Mouse (Mus musculus): ENCODE measurements around the gene Adcy3. TPM values are rescaled to one million over a fixed set of nuclear protein-coding genes. Genes with fewer than 3 reads are reported as not detected.
A peak's percentile ranks its signal among the peaks of the same experiment; 100 is the strongest.

The Adcy3 gene
- 8.9 and 9.1 TPM in 2 replicates for polyA plus RNA-seq (2014; fragmentation: Nextera tagmentation; extraction: Ambion mirVana)

DNA sequence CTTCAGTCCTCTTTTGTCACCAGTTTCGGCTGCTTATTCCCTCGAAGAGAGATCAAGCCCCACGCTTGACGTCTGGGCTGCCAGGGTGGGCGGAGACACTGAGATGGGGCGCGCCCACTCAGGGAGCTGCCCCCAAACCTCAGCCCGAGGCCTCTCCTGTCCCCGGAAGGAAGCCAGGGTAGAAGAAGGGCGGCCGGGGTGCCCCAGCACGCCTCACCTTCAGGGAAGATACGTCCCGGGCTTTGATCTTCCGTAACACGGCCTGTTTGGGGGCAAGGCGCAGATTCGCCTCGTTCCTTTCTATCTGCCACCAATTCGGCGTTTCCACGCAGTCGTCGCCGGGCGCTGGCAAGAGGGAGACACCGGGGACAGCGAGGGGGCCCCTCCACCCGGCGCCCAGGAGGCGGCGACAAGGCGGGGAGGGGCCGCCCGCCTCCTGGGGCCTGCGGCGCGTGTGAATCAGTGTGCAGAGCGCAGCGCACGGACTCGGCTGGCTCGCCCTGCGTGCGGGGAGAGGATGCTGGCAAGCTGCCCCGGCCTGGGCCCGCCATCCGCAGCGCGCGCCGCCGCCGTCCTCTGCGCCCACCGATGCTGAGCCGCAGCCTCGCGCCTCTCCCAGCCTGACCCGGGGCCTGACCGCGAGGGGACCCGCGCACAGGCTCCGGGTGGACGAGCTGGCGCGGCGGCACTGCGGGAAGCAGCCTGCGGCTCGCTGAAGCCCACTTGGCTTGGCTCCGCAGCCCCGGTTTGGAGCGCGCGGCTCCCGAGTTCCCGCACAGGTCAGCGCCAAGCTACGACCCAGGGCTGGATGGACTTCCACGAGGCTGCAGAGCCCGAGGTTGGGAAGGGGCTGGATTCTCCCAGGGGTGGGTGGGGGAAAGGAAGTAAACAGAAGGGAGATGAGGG lies at the start of gene Adcy3:
TSS of gene Adcy3 (plus strand) at position 163 of the 906 bp plus-strand sequence.
- peak within 1 kb of the TSS; percentile 52 for H3K4me2 ChIP-seq (replicated peaks; ENCODE audit: low read depth, low read length)
- H3K4me3 ChIP-seq (ENCODE audit: low read depth, low read length), result peak within 1 kb of the TSS; percentile 46
- peak within 1 kb of the TSS; percentile 47 for H3K9ac ChIP-seq (replicated peaks; ENCODE audit: low read depth, low read length)
- ATAC-seq (ENCODE audit: insufficient number of reproducible peaks, insufficient read depth, low FRiP score, low read depth), result peak; percentile 85
- no peaks in the 10 kb centered on the region for H3K27me3 ChIP-seq (ENCODE audit: control insufficient read depth, insufficient read depth, low read length)
- H3K4me1 ChIP-seq (ENCODE audit: control insufficient read depth, insufficient read depth, low read length), result peaks cover 11% of the 10 kb centered on the region
- peaks cover 4% of the 10 kb centered on the region; the same call in 1 of the 2 replicates for H3K9me3 ChIP-seq (ENCODE audit: control insufficient read depth, low read depth, low read length)
- H3K36me3 ChIP-seq (ENCODE audit: control insufficient read depth, insufficient read depth, low read length), result no peaks in the 10 kb centered on the region
- H3K27ac ChIP-seq (ENCODE audit: low read length), result peak within 1 kb of the TSS; percentile 63
- WGBS, result under 1% methylated on average over 83 of the region's 83 CpGs

DNA sequence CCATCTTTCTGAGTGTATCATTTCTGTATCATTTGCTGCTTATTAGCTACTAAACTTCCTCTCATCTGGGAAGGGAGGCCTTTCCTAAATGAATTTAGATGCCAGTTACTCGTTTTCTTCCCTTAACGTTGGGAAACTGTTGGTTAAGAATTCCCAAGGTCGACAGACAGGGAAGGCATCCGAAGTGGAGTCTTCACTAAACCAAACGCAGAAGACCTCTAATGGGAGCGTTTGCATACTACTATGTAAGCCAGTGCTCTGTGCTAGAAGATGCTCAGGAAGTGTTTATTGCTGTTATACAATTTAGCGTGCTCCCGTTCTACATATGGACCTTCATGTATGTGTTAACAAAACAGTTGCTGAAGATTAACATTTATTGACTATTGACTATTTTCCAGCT lies 49.5 kb upstream of the Adcy3 start:
- H3K4me2 ChIP-seq (replicated peaks; ENCODE audit: low read depth, low read length), result peak overlapping the region; percentile 53
- no peak for ATAC-seq (ENCODE audit: insufficient number of reproducible peaks, insufficient read depth, low FRiP score, low read depth)
- H3K9me3 ChIP-seq (ENCODE audit: control insufficient read depth, low read depth, low read length), result no peaks in the 10 kb centered on the region
- H3K4me3 ChIP-seq (ENCODE audit: low read depth, low read length), result peak overlapping the region; percentile 48; the same call in 1 of the 2 replicates
- no peaks in the 10 kb centered on the region; the same call in 1 of the 2 replicates for H3K4me1 ChIP-seq (ENCODE audit: control insufficient read depth, insufficient read depth, low read length)
- WGBS, result 62% methylated on average over 8 of the region's 8 CpGs
- peaks cover 7% of the 10 kb centered on the region for H3K36me3 ChIP-seq (ENCODE audit: control insufficient read depth, insufficient read depth, low read length)
- no peak overlapping the region for H3K9ac ChIP-seq (replicated peaks; ENCODE audit: low read depth, low read length)
- no peak overlapping the region for H3K27ac ChIP-seq (ENCODE audit: low read length)
- H3K27me3 ChIP-seq (ENCODE audit: control insufficient read depth, insufficient read depth, low read length), result no peaks in the 10 kb centered on the region

DNA sequence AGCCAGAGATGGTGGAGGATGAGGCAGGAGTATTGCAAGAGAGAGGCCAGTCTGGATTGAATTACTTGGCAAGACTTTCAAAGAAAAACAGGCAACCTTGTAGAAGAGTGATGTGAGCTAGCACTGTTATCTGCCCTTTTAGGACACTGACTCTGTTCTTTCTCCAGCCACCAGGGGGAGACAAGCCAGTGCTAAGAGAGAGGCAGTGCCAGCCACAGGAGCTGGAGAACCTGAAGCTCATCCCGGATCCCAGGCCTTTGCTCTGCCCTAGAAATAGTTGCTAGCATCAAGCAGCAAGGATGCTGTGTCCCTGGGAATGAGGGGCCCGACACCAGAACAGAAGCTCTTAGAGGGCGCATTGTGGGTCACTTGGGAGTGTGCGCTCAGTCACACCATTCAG lies 25.5 kb upstream of the Adcy3 start:
- Histone ChIP-seq H3K4me2 (replicated peaks; ENCODE audit: low read depth, low read length) (no peak overlapping the region), H3K27ac (ENCODE audit: low read length) (no peak overlapping the region), H3K4me1 (ENCODE audit: control insufficient read depth, insufficient read depth, low read length) (no peaks in the 10 kb centered on the region), H3K36me3 (ENCODE audit: control insufficient read depth, insufficient read depth, low read length) (peaks cover 8% of the 10 kb centered on the region; the same call in 1 of the 2 replicates), H3K4me3 (ENCODE audit: low read depth, low read length) (no peak overlapping the region), H3K9me3 (ENCODE audit: control insufficient read depth, low read depth, low read length) (no peaks in the 10 kb centered on the region), H3K27me3 (ENCODE audit: control insufficient read depth, insufficient read depth, low read length) (no peaks in the 10 kb centered on the region), H3K9ac (replicated peaks; ENCODE audit: low read depth, low read length) (no peak overlapping the region)
- no peak for ATAC-seq (ENCODE audit: insufficient number of reproducible peaks, insufficient read depth, low FRiP score, low read depth)
- 72% methylated on average over 4 of the region's 4 CpGs for WGBS

DNA sequence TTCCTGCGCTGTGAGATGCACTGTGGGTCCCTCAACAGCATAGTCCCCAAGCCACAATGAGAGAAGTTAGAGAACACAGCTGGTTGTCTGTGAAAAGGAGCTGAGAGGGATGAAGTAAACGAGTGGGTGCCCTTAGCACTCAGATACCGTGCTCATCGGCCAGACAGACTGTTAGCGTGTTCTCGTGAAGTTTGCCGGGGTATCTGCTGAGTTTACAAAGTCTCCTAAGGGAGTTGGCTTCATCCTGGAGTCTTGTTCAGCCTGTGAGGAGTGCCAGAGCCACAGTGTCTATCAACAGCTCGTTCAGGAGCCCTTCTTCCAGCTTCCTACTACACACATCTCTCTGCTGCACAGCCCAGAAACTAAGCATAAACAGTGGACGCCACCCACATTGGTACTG lies 16.8 kb upstream of the Adcy3 start:
- Histone ChIP-seq H3K36me3 (ENCODE audit: control insufficient read depth, insufficient read depth, low read length) (no peaks in the 10 kb centered on the region), H3K4me1 (ENCODE audit: control insufficient read depth, insufficient read depth, low read length) (no peaks in the 10 kb centered on the region), H3K9ac (replicated peaks; ENCODE audit: low read depth, low read length) (no peak overlapping the region), H3K9me3 (ENCODE audit: control insufficient read depth, low read depth, low read length) (no peaks in the 10 kb centered on the region), H3K27me3 (ENCODE audit: control insufficient read depth, insufficient read depth, low read length) (no peaks in the 10 kb centered on the region), H3K4me2 (replicated peaks; ENCODE audit: low read depth, low read length) (no peak overlapping the region), H3K27ac (ENCODE audit: low read length) (no peak overlapping the region), H3K4me3 (ENCODE audit: low read depth, low read length) (no peak overlapping the region)
- no peak for ATAC-seq (ENCODE audit: insufficient number of reproducible peaks, insufficient read depth, low FRiP score, low read depth)
- 60% methylated on average over 9 of the region's 9 CpGs for WGBS

DNA sequence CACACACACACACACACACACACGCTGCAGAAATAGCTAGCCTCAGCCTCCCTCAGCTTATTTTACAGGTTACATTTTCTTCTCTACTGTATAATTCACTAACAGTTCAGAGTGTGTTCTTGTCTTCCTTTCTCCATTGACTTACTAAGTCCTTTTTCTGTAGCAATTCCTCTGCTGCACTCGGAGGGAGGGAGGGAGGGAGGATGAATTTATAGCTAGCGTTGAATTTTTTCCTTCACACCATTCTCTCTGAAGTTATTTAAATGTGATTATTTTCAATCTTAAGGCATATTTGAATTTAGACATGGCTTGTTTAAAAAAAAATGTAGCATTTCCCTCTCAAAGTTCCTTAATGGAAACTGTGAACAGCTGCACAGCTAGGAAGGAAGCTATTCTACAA lies 15.8 kb upstream of the Adcy3 start:
- no peak for ATAC-seq (ENCODE audit: insufficient number of reproducible peaks, insufficient read depth, low FRiP score, low read depth)
- 66% methylated on average over 3 of the region's 3 CpGs for WGBS

DNA sequence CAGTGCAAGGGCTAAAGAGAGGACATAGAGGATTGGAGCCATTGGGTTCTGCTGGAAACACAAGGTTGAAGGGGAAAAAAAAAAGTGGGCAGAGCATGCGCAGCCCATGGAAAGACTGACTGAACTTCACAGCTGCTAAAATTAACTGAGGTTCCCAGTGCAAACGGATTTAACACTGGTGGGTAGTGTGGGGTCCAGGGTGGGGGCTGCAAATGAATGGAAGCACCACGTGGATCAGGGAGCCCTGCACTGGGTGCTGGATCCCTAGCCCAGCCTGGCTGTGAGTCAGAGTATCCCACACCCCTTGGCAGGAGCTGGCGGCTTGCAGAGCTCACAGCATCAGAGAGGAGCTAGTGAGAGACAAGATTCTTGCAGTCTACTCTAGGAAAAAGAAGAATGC lies 15.3 kb upstream of the Adcy3 start:
- Histone ChIP-seq H3K4me2 (replicated peaks; ENCODE audit: low read depth, low read length) (no peak overlapping the region), H3K9me3 (ENCODE audit: control insufficient read depth, low read depth, low read length) (no peaks in the 10 kb centered on the region), H3K27me3 (ENCODE audit: control insufficient read depth, insufficient read depth, low read length) (no peaks in the 10 kb centered on the region), H3K36me3 (ENCODE audit: control insufficient read depth, insufficient read depth, low read length) (no peaks in the 10 kb centered on the region), H3K4me1 (ENCODE audit: control insufficient read depth, insufficient read depth, low read length) (no peaks in the 10 kb centered on the region), H3K27ac (ENCODE audit: low read length) (no peak overlapping the region), H3K4me3 (ENCODE audit: low read depth, low read length) (no peak overlapping the region), H3K9ac (replicated peaks; ENCODE audit: low read depth, low read length) (no peak overlapping the region)
- 72% methylated on average over 4 of the region's 4 CpGs for WGBS
- ATAC-seq (ENCODE audit: insufficient number of reproducible peaks, insufficient read depth, low FRiP score, low read depth), result no peak

More for the DNA sequence above, 15.8 kb upstream of the Adcy3 start:
- Histone ChIP-seq H3K4me2 (replicated peaks; ENCODE audit: low read depth, low read length) (no peak overlapping the region), H3K36me3 (ENCODE audit: control insufficient read depth, insufficient read depth, low read length) (no peaks in the 10 kb centered on the region), H3K9me3 (ENCODE audit: control insufficient read depth, low read depth, low read length) (no peaks in the 10 kb centered on the region), H3K4me3 (ENCODE audit: low read depth, low read length) (no peak overlapping the region), H3K27ac (ENCODE audit: low read length) (no peak overlapping the region), H3K4me1 (ENCODE audit: control insufficient read depth, insufficient read depth, low read length) (no peaks in the 10 kb centered on the region), H3K9ac (replicated peaks; ENCODE audit: low read depth, low read length) (no peak overlapping the region), H3K27me3 (ENCODE audit: control insufficient read depth, insufficient read depth, low read length) (no peaks in the 10 kb centered on the region)

DNA sequence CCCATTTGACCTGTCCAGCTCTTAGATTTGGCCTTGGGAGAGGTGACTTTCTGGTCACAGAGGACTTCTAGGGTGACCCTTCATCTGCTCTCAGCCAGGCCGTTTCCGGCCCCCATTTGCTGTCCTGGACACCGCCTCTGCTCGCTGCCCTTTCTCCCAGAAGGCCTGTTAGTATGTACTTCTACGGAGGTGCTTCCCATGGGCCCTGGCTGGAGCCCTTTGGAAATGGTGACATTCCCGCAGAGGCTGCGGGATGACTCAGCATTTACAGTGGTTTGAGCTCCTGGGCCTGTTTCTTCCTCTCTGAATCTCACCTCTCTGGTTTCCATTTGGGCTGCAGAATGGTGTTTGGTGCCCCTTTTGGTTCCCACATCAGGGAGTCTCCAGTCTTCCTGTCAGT lies 5.6 kb upstream of the Adcy3 start:
- Histone ChIP-seq H3K4me2 (replicated peaks; ENCODE audit: low read depth, low read length) (no peak overlapping the region), H3K4me1 (ENCODE audit: control insufficient read depth, insufficient read depth, low read length) (no peaks in the 10 kb centered on the region), H3K4me3 (ENCODE audit: low read depth, low read length) (no peak overlapping the region), H3K27me3 (ENCODE audit: control insufficient read depth, insufficient read depth, low read length) (no peaks in the 10 kb centered on the region), H3K9me3 (ENCODE audit: control insufficient read depth, low read depth, low read length) (peaks cover 4% of the 10 kb centered on the region; the same call in 1 of the 2 replicates), H3K9ac (replicated peaks; ENCODE audit: low read depth, low read length) (no peak overlapping the region), H3K36me3 (ENCODE audit: control insufficient read depth, insufficient read depth, low read length) (no peaks in the 10 kb centered on the region), H3K27ac (ENCODE audit: low read length) (no peak overlapping the region)
- ATAC-seq (ENCODE audit: insufficient number of reproducible peaks, insufficient read depth, low FRiP score, low read depth), result no peak
- WGBS, result 67% methylated on average over 7 of the region's 7 CpGs

DNA sequence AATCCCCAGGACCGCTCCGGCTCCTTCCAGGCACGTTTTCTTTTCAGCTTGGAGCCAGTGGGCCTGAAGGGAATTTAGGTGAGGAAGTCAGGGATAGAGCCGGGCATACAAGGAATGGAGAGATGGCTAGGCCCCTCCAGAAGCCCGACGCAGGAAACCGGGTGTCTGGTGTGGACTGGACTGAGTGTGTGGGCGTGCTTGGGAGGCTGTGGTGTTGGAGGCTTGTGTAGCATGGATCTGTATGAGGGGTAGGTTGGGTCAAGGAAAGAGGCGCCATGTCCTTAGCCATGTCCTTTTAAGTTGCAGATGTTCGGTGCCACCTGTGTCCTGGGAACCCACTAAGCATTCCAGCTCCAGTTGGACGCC lies 927 bp downstream of the Adcy3 start:
- peaks cover 4% of the 10 kb centered on the region; the same call in 1 of the 2 replicates for H3K9me3 ChIP-seq (ENCODE audit: control insufficient read depth, low read depth, low read length)
- peak; percentile 47 for ATAC-seq (ENCODE audit: insufficient number of reproducible peaks, insufficient read depth, low FRiP score, low read depth)
- peaks cover 11% of the 10 kb centered on the region for H3K4me1 ChIP-seq (ENCODE audit: control insufficient read depth, insufficient read depth, low read length)
- H3K27me3 ChIP-seq (ENCODE audit: control insufficient read depth, insufficient read depth, low read length), result no peaks in the 10 kb centered on the region
- H3K4me3 ChIP-seq (ENCODE audit: low read depth, low read length), result peak overlapping the region; percentile 46
- peak overlapping the region; percentile 47 for H3K9ac ChIP-seq (replicated peaks; ENCODE audit: low read depth, low read length)
- peak overlapping the region; percentile 52 for H3K4me2 ChIP-seq (replicated peaks; ENCODE audit: low read depth, low read length)
- H3K36me3 ChIP-seq (ENCODE audit: control insufficient read depth, insufficient read depth, low read length), result no peaks in the 10 kb centered on the region
- H3K27ac ChIP-seq (ENCODE audit: low read length), result peak overlapping the region; percentile 63; the same call in 1 of the 2 replicates
- WGBS, result 22% methylated on average over 11 of the region's 11 CpGs

Data from stomach, embryonic 14.5 days (tissue).